Mouse (Mus musculus) ES-Bruce4 (cell line): ENCODE results near the gene Dner. TPM values are rescaled to one million over a fixed set of nuclear protein-coding genes. Genes with fewer than 3 reads are reported as not detected.

ENCODE experiments used
- H3K27ac ChIP-seq: 2 replicates; pipeline ENCODE4 v1.5.1; 2012; ENCODE audit warnings: low read length, inconsistent platforms; ENCODE audit not compliant: insufficient read depth
- H3K27me3 ChIP-seq: 2 replicates; pipeline ENCODE4 v1.6.1; 2012; ENCODE audit warnings: mild to moderate bottlenecking, low read length, inconsistent platforms; ENCODE audit not compliant: control insufficient read depth, poor library complexity, insufficient read depth, severe bottlenecking
- H3K36me3 ChIP-seq: 2 replicates; pipeline ENCODE4 v1.6.1; 2012; ENCODE audit warnings: inconsistent platforms, mild to moderate bottlenecking, low read length, moderate library complexity; ENCODE audit not compliant: control insufficient read depth, poor library complexity, insufficient read depth, severe bottlenecking
- H3K4me1 ChIP-seq: one replicate; pipeline ENCODE4 v1.8.1; 2011; ENCODE audit warnings: low read length; ENCODE audit not compliant: control insufficient read depth, insufficient read depth
- H3K4me3 ChIP-seq: 2 replicates; pipeline ENCODE4 v1.5.1; 2011; ENCODE audit warnings: low read depth, mild to moderate bottlenecking, low read length
- H3K9ac ChIP-seq: 2 replicates; pipeline ENCODE4 v1.6.1; 2012; ENCODE audit warnings: low read depth, mild to moderate bottlenecking, inconsistent platforms; ENCODE audit not compliant: poor library complexity, severe bottlenecking
- H3K9me3 ChIP-seq: replicated peaks from 2 replicates; pipeline ENCODE4 v1.6.1; 2012; ENCODE audit warnings: mild to moderate bottlenecking, low read length, inconsistent platforms; ENCODE audit not compliant: control insufficient read depth, poor library complexity, insufficient read depth, severe bottlenecking
- CTCF ChIP-seq: IDR thresholded peaks from one replicate; pipeline ENCODE4 v1.8.1; 2011; ENCODE audit warnings: low read depth, low read length
- EP300 ChIP-seq: IDR thresholded peaks from 2 replicates; pipeline ENCODE4 v1.6.1; 2011; ENCODE audit warnings: low read depth, low read length; ENCODE audit not compliant: insufficient read depth
- POLR2A ChIP-seq: IDR thresholded peaks from one replicate; pipeline ENCODE4 v1.8.1; 2011; ENCODE audit warnings: low read length; ENCODE audit not compliant: insufficient read depth
- polyA plus RNA-seq: library from polyadenylated mRNA; stranded (reverse); fragments of >200 nt; gene quantifications from 2 replicates; pipeline ENCODE4 v1.2.4, GENCODE M21; 2011; ENCODE audit warnings: low read depth; ENCODE audit not compliant: missing spikeins, insufficient read depth, insufficient read length

Dner gene
- polyA plus RNA-seq, 1 experiment, result 9.5 TPM

DNA sequence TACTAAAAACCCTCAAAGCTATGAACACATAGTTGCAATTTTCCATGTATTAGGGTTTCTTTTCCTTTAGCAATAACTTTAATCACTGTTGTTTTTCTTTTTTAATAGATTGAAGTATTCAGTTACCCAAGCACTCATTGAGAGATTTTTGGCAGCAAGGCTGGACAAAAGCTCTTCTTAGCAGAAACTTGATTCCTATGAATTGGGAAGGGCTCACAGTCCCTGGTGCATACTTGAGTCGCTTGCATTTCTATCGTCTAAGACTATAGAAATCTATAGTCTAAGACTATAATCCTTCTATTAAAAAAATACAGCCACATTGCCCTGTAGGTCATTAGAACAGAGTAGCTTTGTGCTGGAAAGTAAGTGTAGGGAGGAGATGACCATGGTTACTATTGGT lies 287.1 kb downstream of the Dner start:
- no peaks in the 10 kb centered on the region for H3K9me3 ChIP-seq
- TF ChIP-seq POLR2A (no peak), EP300 (no peak), CTCF (no peak)
- no peak overlapping the region for H3K4me3 ChIP-seq

DNA sequence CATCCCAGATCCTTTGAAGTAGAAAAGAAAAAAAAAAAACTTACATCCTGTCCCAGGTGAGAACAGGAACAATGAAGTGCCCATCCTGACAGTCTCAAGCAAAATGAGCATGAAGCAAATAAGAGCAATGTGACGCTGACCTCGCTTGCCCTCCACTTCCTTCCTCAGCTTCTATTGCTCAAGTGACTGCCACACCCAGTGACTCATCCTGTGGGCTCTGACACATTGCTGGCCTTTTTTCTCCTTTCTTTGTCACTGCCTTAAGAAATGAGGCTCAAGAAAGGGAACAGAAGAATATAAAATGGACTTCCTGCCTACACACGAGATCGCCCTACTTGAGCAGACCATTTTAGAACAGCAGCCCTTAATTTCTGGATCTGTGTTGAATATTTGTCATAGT lies 289.1 kb downstream of the Dner start:
- TF ChIP-seq EP300, result peak; percentile 69
- no peak for TF ChIP-seq CTCF
- no peak overlapping the region for H3K4me3 ChIP-seq
- no peak overlapping the region for H3K27ac ChIP-seq
- H3K36me3 ChIP-seq, result no peaks in the 10 kb centered on the region
- peaks cover 4% of the 10 kb centered on the region for H3K4me1 ChIP-seq
- H3K27me3 ChIP-seq, result no peaks in the 10 kb centered on the region
- H3K9me3 ChIP-seq, result no peaks in the 10 kb centered on the region
- H3K9ac ChIP-seq, result no peak overlapping the region

More for the DNA sequence above, 287.1 kb downstream of the Dner start:
- Histone ChIP-seq H3K27ac (no peak overlapping the region), H3K36me3 (no peaks in the 10 kb centered on the region), H3K27me3 (no peaks in the 10 kb centered on the region), H3K4me1 (peaks cover 4% of the 10 kb centered on the region), H3K9ac (no peak overlapping the region)

DNA sequence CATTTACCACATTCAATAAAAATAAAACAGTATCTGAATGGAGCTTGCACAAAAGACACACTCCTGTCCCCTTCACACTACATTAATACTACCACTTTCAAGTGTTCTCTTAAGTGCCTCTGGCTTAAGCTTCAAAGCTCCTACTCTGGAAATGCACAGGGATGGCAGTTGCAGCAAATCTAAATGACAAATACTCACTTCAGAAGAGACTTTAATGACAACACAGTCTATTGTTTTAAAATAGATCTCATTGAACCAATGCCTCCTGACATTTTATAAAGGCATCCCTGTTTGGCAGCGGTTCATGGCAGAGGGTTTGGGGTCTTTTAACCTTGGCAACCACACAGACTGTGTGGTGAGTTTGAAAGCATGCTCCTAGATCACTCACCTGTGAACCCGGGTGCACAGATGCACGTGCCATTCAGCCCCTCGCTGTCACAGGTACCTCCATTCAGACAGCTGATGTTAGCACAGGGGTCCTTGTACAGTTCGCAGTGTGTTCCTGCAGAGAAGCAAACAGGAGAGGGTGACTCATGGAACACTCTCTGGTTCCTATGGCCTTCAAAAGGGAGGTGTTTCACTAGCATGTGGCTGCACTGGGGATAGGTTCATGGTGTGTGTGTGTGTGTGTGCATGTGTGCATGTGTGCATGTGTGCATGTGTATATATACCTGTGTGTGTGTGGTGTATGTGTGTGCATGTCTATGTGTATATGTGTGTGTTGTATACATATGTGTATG lies 290.3 kb downstream of the Dner start:
- H3K4me1 ChIP-seq, result peaks cover 4% of the 10 kb centered on the region
- H3K9ac ChIP-seq, result no peak overlapping the region
- no peaks in the 10 kb centered on the region for H3K36me3 ChIP-seq
- no peak overlapping the region for H3K4me3 ChIP-seq
- H3K27me3 ChIP-seq, result no peaks in the 10 kb centered on the region
- TF ChIP-seq EP300 (no peak), CTCF (no peak), POLR2A (no peak)
- no peak overlapping the region for H3K27ac ChIP-seq
- no peaks in the 10 kb centered on the region for H3K9me3 ChIP-seq

DNA sequence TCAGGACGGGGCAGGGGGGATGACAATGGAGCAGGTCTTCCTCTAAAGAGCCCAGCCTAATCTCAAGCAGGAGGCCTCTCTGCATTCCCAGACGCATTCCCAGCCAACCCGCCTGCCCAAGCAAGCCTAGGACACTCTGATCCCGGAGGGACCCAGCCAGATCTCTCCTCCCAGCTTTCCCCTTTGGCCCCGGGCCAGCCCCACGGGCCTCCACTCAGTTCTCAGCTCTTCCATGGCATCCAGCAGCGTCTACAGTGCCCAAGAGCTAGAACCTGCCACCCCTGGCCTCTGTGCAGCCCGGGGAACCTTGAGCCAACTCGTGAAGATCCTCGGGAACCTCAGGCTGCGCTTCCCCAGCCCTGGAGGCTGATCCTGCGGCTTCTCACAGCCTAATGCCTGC lies 291.1 kb downstream of the Dner start:
- H3K4me1 ChIP-seq, result peaks cover 4% of the 10 kb centered on the region
- no peaks in the 10 kb centered on the region for H3K9me3 ChIP-seq
- TF ChIP-seq CTCF (no peak), EP300 (no peak), POLR2A (no peak)
- H3K27ac ChIP-seq, result no peak overlapping the region
- no peak overlapping the region for H3K9ac ChIP-seq
- no peak overlapping the region for H3K4me3 ChIP-seq
- no peaks in the 10 kb centered on the region for H3K27me3 ChIP-seq
- no peaks in the 10 kb centered on the region for H3K36me3 ChIP-seq

DNA sequence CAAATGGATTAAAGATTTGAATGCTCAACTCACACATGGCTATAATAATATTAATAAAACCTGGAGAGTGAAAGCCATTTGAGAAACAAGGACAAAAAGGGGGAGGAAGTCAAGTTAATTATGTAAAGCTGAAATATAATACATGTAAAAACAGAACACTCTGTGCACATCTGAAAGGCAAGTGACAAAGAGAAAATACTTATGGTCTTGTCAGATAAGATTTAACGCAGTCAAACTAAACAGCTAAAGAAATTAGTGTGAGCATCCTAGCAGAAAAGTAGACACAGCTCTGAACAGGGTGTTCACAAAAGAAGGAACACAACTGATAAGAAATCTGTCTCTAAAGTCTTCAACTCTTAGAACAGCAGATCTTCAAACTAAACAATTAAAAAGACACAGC lies 293.9 kb downstream of the Dner start:
- Histone ChIP-seq H3K27ac (no peak overlapping the region), H3K9me3 (no peaks in the 10 kb centered on the region), H3K9ac (no peak overlapping the region), H3K4me1 (peaks cover 4% of the 10 kb centered on the region), H3K4me3 (no peak overlapping the region), H3K27me3 (no peaks in the 10 kb centered on the region), H3K36me3 (no peaks in the 10 kb centered on the region)
- TF ChIP-seq EP300, result no peak
- no peak for TF ChIP-seq CTCF
- no peak for TF ChIP-seq POLR2A

DNA sequence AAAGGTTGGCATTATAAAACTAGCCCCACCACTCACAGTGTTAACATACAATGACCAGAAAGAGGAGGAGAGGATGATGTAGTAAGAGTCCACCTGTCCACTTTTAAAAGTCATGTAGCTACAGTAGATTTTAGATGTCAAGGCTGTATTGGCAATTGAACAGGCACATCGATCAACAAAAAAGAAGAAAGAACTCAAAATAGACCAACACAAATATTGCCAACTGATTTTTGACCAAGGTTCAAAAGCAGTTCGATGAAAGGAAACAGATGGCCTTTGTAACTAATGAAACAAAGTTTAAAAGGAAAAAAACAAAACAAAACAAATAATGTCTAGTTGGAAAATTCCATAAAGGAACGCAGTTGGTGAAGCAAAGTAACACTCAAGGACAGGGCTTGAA lies 296.4 kb downstream of the Dner start:
- Histone ChIP-seq H3K9me3 (no peaks in the 10 kb centered on the region), H3K4me3 (no peak overlapping the region), H3K4me1 (no peaks in the 10 kb centered on the region), H3K27me3 (no peaks in the 10 kb centered on the region), H3K27ac (no peak overlapping the region), H3K9ac (no peak overlapping the region), H3K36me3 (no peaks in the 10 kb centered on the region)
- TF ChIP-seq CTCF (no peak), EP300 (no peak), POLR2A (no peak)
